Mouse (Mus musculus): Measurements from ENCODE around the gene Pola1.

- TF ChIP-seq POLR2A (IDR thresholded peaks at IDR 0.05; ENCODE audit: extremely low read depth, insufficient read depth, low read length): no peak
- no peak for TF ChIP-seq CTCF (IDR thresholded peaks at IDR 0.05; ENCODE audit: extremely low read depth, insufficient read depth, low read length)
These were observed 42.5 kb upstream of the Pola1 start for GRCm38 (mm10) chrX:93674432-93674831.
